Comparison of ENCODE assay signal across 28 mouse cellular contexts in genomic region chr17:40157729-40158359, GRCm38 (mm10). TPM values are rescaled to one million over a fixed set of nuclear protein-coding genes. Genes with fewer than 3 reads are reported as not detected.
DNase-seq lines count a peak whose midpoint lies in the region; ATAC-seq and TF ChIP-seq lines count a peak whose summit lies in the region.
"Not testable (repeated sequence)": the region's sequence is repeated elsewhere in the genome, so short reads cannot be mapped to it uniquely, and the experiment has no call there.
"Had no signal": no experiment of that assay in that cellular context is flagged by ENCODE, and none has a peak within 500 bp of the region (broad histone marks: within the 10 kb centered on the region; RNA-seq: fewer than 3 reads in every experiment).

No protein-coding gene starts in this region.

- not testable (repeated sequence) for H3K79me2 ChIP-seq in MEL (ENCODE audit: control insufficient read depth, insufficient read depth, low read length, poor library complexity)

- peak in 1 of 3 experiments; percentile 23; a peak in 2 of 6 replicates for TF ChIP-seq CTCF in MEL (IDR thresholded peaks at IDR 0.05 in 2 of 3, conservative IDR thresholded peaks at IDR 0.05 in 1 of 3; ENCODE audit: control insufficient read depth in 1 of 3, insufficient read depth in 1 of 3, low read depth in 2 of 3, low read length in 3 of 3, poor library complexity in 1 of 3, severe bottlenecking in 1 of 3)
- peak; percentile 57 for TF ChIP-seq CTCF in layer of hippocampus, adult 2 months (conservative IDR thresholded peaks at IDR 0.05)

- peak; percentile 41 for TF ChIP-seq RAD21 in MEL (IDR thresholded peaks at IDR 0.05; ENCODE audit: low read depth, low read length)

- TF ChIP-seq POLR2A in MEL (IDR thresholded peaks at IDR 0.05; ENCODE audit: control insufficient read depth in 1 of 2, insufficient read depth in 1 of 2, low read depth in 1 of 2, low read length in 2 of 2, poor library complexity in 1 of 2): not testable (repeated sequence)

- not testable (repeated sequence) for TF ChIP-seq EP300 in MEL (IDR thresholded peaks at IDR 0.05; ENCODE audit: low read depth in 1 of 2, low read length in 2 of 2)

- not testable (repeated sequence) for H3K27me3 ChIP-seq in MEL (ENCODE audit: control insufficient read depth in 1 of 2, insufficient read depth in 2 of 2, low read length in 2 of 2); forebrain, embryonic 13.5 days; hindbrain, embryonic 15.5 days; midbrain, embryonic 13.5 days; neural tube, embryonic 15.5 days (replicated peaks)

- WGBS in forebrain, embryonic 13.5 days: 48% methylated on average over 8 of the region's 8 CpGs
- 46% methylated on average over 8 of the region's 8 CpGs for WGBS in hindbrain, embryonic 15.5 days
- WGBS in midbrain, embryonic 13.5 days: 46% methylated on average over 8 of the region's 8 CpGs
- WGBS in neural tube, embryonic 15.5 days: 49% methylated on average over 8 of the region's 8 CpGs

- not testable (repeated sequence) for H3K4me2 ChIP-seq in forebrain, embryonic 13.5 days; hindbrain, embryonic 15.5 days; midbrain, embryonic 13.5 days (replicated peaks); neural tube, embryonic 15.5 days

- H3K9ac ChIP-seq in MEL (ENCODE audit: control insufficient read depth, low read depth, low read length, poor library complexity, severe bottlenecking); forebrain, embryonic 13.5 days; hindbrain, embryonic 15.5 days; midbrain, embryonic 13.5 days (replicated peaks); neural tube, embryonic 15.5 days (replicated peaks): not testable (repeated sequence)

- not testable (repeated sequence) for H3K4me1 ChIP-seq in MEL (ENCODE audit: control insufficient read depth in 1 of 2, insufficient read depth in 2 of 2, low read length in 2 of 2); forebrain, embryonic 13.5 days; hindbrain, embryonic 15.5 days (replicated peaks); midbrain, embryonic 13.5 days (replicated peaks); neural tube, embryonic 15.5 days

- not testable (repeated sequence) for H3K36me3 ChIP-seq in MEL (ENCODE audit: control insufficient read depth in 1 of 2, insufficient read depth in 2 of 2, low read length in 2 of 2); forebrain, embryonic 13.5 days (ENCODE audit: poor library complexity, severe bottlenecking); hindbrain, embryonic 15.5 days; midbrain, embryonic 13.5 days; neural tube, embryonic 15.5 days

- H3K27ac ChIP-seq in MEL (ENCODE audit: control insufficient read depth, low read depth, low read length); forebrain, embryonic 13.5 days; hindbrain, embryonic 15.5 days (replicated peaks); layer of hippocampus, adult 2 months; midbrain, embryonic 13.5 days; neural tube, embryonic 15.5 days (replicated peaks): not testable (repeated sequence)

- not testable (repeated sequence) for H3K9me3 ChIP-seq in MEL (replicated peaks; ENCODE audit: insufficient read depth, low read length); forebrain, embryonic 13.5 days (replicated peaks); hindbrain, embryonic 15.5 days; midbrain, embryonic 13.5 days; neural tube, embryonic 15.5 days (replicated peaks)

- H3K4me3 ChIP-seq in MEL (ENCODE audit: control insufficient read depth in 1 of 2, insufficient read depth in 1 of 2, low read depth in 2 of 2, low read length in 2 of 2); forebrain, embryonic 13.5 days; hindbrain, embryonic 15.5 days; layer of hippocampus, adult 2 months; midbrain, embryonic 13.5 days (replicated peaks); neural tube, embryonic 15.5 days (replicated peaks): not testable (repeated sequence)

- peak; percentile 62 for ATAC-seq in forebrain, embryonic 13.5 days
- peak; percentile 56; the same call in 1 of the 2 replicates for ATAC-seq in granulocyte monocyte progenitor cell, adult 5-6 weeks (replicated peaks; ENCODE audit: poor library complexity, severe bottlenecking)
- ATAC-seq in hindbrain, embryonic 15.5 days (ENCODE audit: low FRiP score, low read depth): peak; percentile 75; the same call in 1 of the 2 replicates
- ATAC-seq in midbrain, embryonic 13.5 days: peak; percentile 70; the same call in 1 of the 2 replicates
- peak; percentile 79; the same call in 1 of the 2 replicates for ATAC-seq in neural tube, embryonic 15.5 days (ENCODE audit: low FRiP score)

- peak; percentile 2 for DNase-seq in MEL (ENCODE audit: low read depth, low spot score)
- DNase-seq in layer of hippocampus, adult 2 months (ENCODE audit: low spot score in 2 of 2): not testable (repeated sequence)

TF ChIP-seq in MEL, 35 proteins besides CTCF, POLR2A, EP300 and RAD21:
- TF ChIP-seq SMC3 (IDR thresholded peaks at IDR 0.05; ENCODE audit: low read depth, low read length) (peak; percentile 43), ZC3H11A (IDR thresholded peaks at IDR 0.05; ENCODE audit: low read depth, low read length) (0 out of 2 replicates have a peak, but pooled peaks have one; percentile 27)

RNA-seq across cellular contexts. Expression of gene Pgk2, which starts 50.6 kb away (rescaled TPM):
- not detected in 2 replicates for total RNA-seq in MEL (2012; rRNA removed)
- polyA plus RNA-seq in MEL (2012; ENCODE audit: insufficient read depth in 1 of 2, insufficient read length in 2 of 2, low read depth in 1 of 2, low replicate concordance in 2 of 2, missing spikeins in 1 of 2): not detected
- not detected in 2 replicates for polyA plus RNA-seq in forebrain, embryonic 13.5 days (2015; fragmentation: Nextera tagmentation; extraction: Ambion mirVana)
- total RNA-seq in granulocyte monocyte progenitor cell, adult 5-6 weeks (2014; fragmentation: Nextera tagmentation): not detected in 2 replicates
- total RNA-seq in granulocyte monocyte progenitor cell, adult 5-6 weeks (2017): not detected in 2 replicates
- polyA plus RNA-seq in hindbrain, embryonic 15.5 days (2015; fragmentation: Nextera tagmentation; extraction: Ambion mirVana): not detected in 2 replicates
- not detected for total RNA-seq in layer of hippocampus, adult 2 months (2021)
- polyA plus RNA-seq in midbrain, embryonic 13.5 days (2015; fragmentation: Nextera tagmentation; extraction: Ambion mirVana): not detected in 2 replicates
- not detected in 2 replicates for polyA plus RNA-seq in neural tube, embryonic 15.5 days (2015; fragmentation: Nextera tagmentation; extraction: Ambion mirVana)
- total RNA-seq: adrenal gland, postnatal 14 days; gastrocnemius, adult 8-10 months; gastrocnemius, postnatal 4 days; heart, postnatal 14 days; layer of hippocampus, postnatal 36 days; left cerebral cortex, postnatal 10 days; megakaryocyte-erythroid progenitor cell, adult 5-6 weeks; monocyte, adult 5-6 weeks; neutrophil, adult 5-6 weeks had no signal
- polyA plus RNA-seq: embryonic facial prominence, embryonic 13.5 days; forebrain, embryonic 10.5 days; heart, embryonic 14.5 days; hindbrain, embryonic 12.5 days; intestine, embryonic 14.5 days; kidney, embryonic 16.5 days; limb, embryonic 10.5 days; limb, embryonic 15.5 days; liver, embryonic 13.5 days; lung, postnatal 0 days; stomach, embryonic 15.5 days; urinary bladder, adult 2 months had no signal
